Mouse (Mus musculus): ENCODE measurements around the gene Gm8281.
"Not testable (repeated sequence)": the region's sequence is repeated elsewhere in the genome, so short reads cannot be mapped to it uniquely, and the experiment has no call there.

- not testable (repeated sequence) for TF ChIP-seq CTCF (IDR thresholded peaks at IDR 0.05; ENCODE audit: control insufficient read depth, insufficient read depth, low read length); POLR2A (IDR thresholded peaks at IDR 0.05; ENCODE audit: borderline replicate concordance, control insufficient read depth, low read depth, low read length)
Observed at GRCm38 (mm10) chr14:5070611-5071490, at the start of gene Gm8281.

Measured in bone marrow, adult 2 months (tissue).